Mouse (Mus musculus): ENCODE measurements at regions not wholly inside any gene's neighbourhood (a gene's known extent, or its start where the extent isn't known, plus 50 kb on each side); places are given as distances from the start of the nearest gene placed in this dataset.

DNA sequence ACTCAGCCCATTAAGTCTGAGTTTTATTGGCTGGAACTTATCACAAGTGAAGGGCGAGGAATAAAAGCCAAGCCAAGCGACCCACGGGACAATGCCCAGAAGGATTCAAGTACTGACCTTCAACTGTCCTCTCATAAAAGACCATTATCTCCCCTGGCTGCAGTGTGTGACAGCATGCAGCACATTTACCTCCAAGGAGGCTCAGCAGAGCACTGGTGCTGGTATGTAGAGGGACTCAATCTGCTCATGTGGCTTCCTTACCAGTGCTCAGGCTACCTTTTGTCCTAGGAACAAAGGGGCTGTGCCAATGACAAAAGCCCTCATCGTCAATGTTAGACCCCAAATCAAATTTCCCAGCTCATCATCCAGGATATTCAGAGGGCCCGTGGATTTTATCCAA is 190.9 kb upstream of the Car8 start:
- Histone ChIP-seq H3K27ac (no peak overlapping the region), H3K4me1 (replicated peaks; ENCODE audit: control insufficient read depth in 2 of 2, insufficient read depth in 2 of 2, low read length in 1 of 2) (peaks cover 0 to 3% of the 10 kb centered on the region in 2 experiments; a peak in 1 of 4 replicates)
- 59% methylated on average over 5 of the region's 5 CpGs for WGBS (ENCODE audit: insufficient replicate concordance)

DNA sequence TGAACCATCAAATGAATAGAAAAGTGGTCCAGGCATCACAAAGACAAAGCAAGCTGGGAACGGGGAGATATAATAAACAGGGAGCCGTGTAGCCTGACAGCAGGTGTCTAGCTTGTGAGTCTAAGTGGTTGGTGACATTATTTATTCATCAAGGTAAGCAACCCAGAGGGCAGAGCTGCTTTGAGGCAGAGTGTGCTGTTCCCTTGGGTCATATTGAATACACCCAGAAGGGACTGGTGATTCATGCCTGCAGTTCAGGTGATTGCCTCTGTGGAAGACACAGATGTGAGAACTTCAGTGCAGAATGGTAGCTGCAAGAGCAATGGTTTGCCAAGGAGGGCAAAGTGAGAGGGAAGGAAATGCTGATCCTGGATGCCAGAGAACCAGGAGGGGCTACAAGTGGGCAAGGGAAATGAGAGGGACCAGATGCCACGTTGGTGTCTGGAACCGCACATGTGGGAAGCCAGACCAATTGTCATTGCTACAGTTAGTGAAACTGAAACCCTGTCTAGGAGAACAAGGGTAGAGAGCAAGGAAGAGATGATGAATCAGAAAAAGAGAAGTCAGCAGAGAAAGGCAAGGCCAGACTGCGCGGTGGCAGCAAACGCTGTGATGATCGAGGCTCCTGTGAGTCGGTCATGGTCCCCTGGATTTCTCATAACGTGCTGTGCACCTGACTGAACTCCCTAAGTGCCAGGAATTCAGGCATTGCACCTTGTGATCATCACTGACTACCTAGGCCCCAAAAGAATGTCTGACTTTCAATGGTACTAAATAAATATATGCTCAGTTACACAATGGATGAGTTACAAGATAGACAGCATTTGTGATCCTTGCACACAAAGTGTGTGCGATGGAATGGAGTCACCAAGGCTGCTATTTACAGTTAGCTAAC is 190.0 kb upstream of the Car8 start:
- Histone ChIP-seq H3K9me3 (ENCODE audit: control insufficient read depth, low read length) (no peaks in the 10 kb centered on the region), H3K9ac (replicated peaks) (no peak overlapping the region), H3K4me2 (ENCODE audit: low read depth) (no peak overlapping the region), H3K27ac (no peak overlapping the region), H3K36me3 (replicated peaks; ENCODE audit: control insufficient read depth, insufficient read depth, low read depth) (no peaks in the 10 kb centered on the region), H3K4me1 (replicated peaks; ENCODE audit: control insufficient read depth in 2 of 2, insufficient read depth in 2 of 2, low read length in 1 of 2) (peaks cover 0 to 3% of the 10 kb centered on the region in 2 experiments; a peak in 1 of 4 replicates), H3K27me3 (ENCODE audit: control insufficient read depth, insufficient read depth, low read length) (no peaks in the 10 kb centered on the region), H3K4me3 (ENCODE audit: insufficient read depth in 1 of 2, low read depth in 2 of 2, low read length in 2 of 2) (no peak overlapping the region)
- no peak for TF ChIP-seq CTCF (IDR thresholded peaks at IDR 0.05; ENCODE audit: low read depth)
- WGBS (ENCODE audit: insufficient replicate concordance): 65% methylated on average over 11 of the region's 11 CpGs
- ATAC-seq (ENCODE audit: insufficient read depth) (no peak), DNase-seq (ENCODE audit: low read depth in 3 of 3, low spot score in 3 of 3) (no peak)

More for the DNA sequence above, 190.9 kb upstream of the Car8 start:
- ATAC-seq (ENCODE audit: insufficient read depth): no peak
- Histone ChIP-seq H3K4me3 (ENCODE audit: insufficient read depth in 1 of 2, low read depth in 2 of 2, low read length in 2 of 2) (no peak overlapping the region), H3K4me2 (ENCODE audit: low read depth) (no peak overlapping the region), H3K27me3 (ENCODE audit: control insufficient read depth, insufficient read depth, low read length) (no peaks in the 10 kb centered on the region), H3K9me3 (ENCODE audit: control insufficient read depth, low read length) (no peaks in the 10 kb centered on the region), H3K9ac (replicated peaks) (no peak overlapping the region), H3K36me3 (replicated peaks; ENCODE audit: control insufficient read depth, insufficient read depth, low read depth) (no peaks in the 10 kb centered on the region)
- TF ChIP-seq CTCF (IDR thresholded peaks at IDR 0.05; ENCODE audit: low read depth): no peak
- no peak for TF ChIP-seq EP300 (IDR thresholded peaks at IDR 0.05; ENCODE audit: low read depth)
- DNase-seq (ENCODE audit: low read depth in 3 of 3, low spot score in 3 of 3): no peak

DNA sequence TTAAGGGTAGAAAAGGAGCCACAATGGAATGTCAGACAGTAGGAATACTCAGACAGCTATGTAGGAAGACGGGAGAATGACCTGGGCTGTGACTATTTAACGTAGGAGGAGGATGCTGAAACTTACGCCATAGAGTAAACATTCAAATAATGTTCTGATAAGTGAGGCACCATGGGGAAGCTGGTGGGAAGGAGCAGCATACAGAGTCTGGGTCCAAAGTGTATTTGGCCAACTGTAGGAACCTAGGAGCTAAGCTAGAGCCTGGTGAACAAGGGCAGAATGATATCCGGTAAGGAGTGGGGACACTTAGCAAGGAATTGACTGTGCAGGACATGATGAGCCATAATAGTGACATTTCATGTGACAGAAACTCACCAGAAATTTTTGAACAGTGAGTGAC is 189.0 kb upstream of the Car8 start:
- no peaks in the 10 kb centered on the region for H3K27me3 ChIP-seq (ENCODE audit: control insufficient read depth, insufficient read depth, low read length)
- H3K27ac ChIP-seq: no peak overlapping the region
- no peak for ATAC-seq (ENCODE audit: insufficient read depth)
- H3K9me3 ChIP-seq (ENCODE audit: control insufficient read depth, low read length): no peaks in the 10 kb centered on the region
- DNase-seq (ENCODE audit: low read depth in 3 of 3, low spot score in 3 of 3): no peak
- WGBS (ENCODE audit: insufficient replicate concordance): 62% methylated on average over 4 of the region's 4 CpGs
- no peaks in the 10 kb centered on the region for H3K36me3 ChIP-seq (replicated peaks; ENCODE audit: control insufficient read depth, insufficient read depth, low read depth)
- H3K9ac ChIP-seq (replicated peaks): no peak overlapping the region
- H3K4me1 ChIP-seq (replicated peaks; ENCODE audit: control insufficient read depth in 2 of 2, insufficient read depth in 2 of 2, low read length in 1 of 2): peaks cover 0 to 3% of the 10 kb centered on the region in 2 experiments; a peak in 1 of 4 replicates
- H3K4me3 ChIP-seq (ENCODE audit: insufficient read depth in 1 of 2, low read depth in 2 of 2, low read length in 2 of 2): no peak overlapping the region
- no peak overlapping the region for H3K4me2 ChIP-seq (ENCODE audit: low read depth)
- TF ChIP-seq CTCF (IDR thresholded peaks at IDR 0.05; ENCODE audit: low read depth): no peak

- Histone ChIP-seq H3K9ac (replicated peaks) (no peak overlapping the region), H3K27me3 (ENCODE audit: control insufficient read depth, insufficient read depth, low read length) (no peaks in the 10 kb centered on the region), H3K4me3 (ENCODE audit: insufficient read depth in 1 of 2, low read depth in 2 of 2, low read length in 2 of 2) (no peak overlapping the region), H3K4me1 (replicated peaks; ENCODE audit: control insufficient read depth in 2 of 2, insufficient read depth in 2 of 2, low read length in 1 of 2) (peaks cover 0 to 3% of the 10 kb centered on the region in 2 experiments; a peak in 1 of 4 replicates), H3K9me3 (ENCODE audit: control insufficient read depth, low read length) (no peaks in the 10 kb centered on the region), H3K36me3 (replicated peaks; ENCODE audit: control insufficient read depth, insufficient read depth, low read depth) (no peaks in the 10 kb centered on the region), H3K27ac (no peak overlapping the region), H3K4me2 (ENCODE audit: low read depth) (no peak overlapping the region)
- ATAC-seq (ENCODE audit: insufficient read depth) (no peak), DNase-seq (ENCODE audit: low read depth in 3 of 3, low spot score in 3 of 3) (no peak)
- WGBS (ENCODE audit: insufficient replicate concordance): 67% methylated on average over 16 of the region's 16 CpGs
- TF ChIP-seq EP300 (IDR thresholded peaks at IDR 0.05; ENCODE audit: low read depth) (no peak), CTCF (IDR thresholded peaks at IDR 0.05; ENCODE audit: low read depth) (no peak)
Measured at GRCm38 (mm10) chr4:8423392-8424045, 184.7 kb upstream of the Car8 start.

DNA sequence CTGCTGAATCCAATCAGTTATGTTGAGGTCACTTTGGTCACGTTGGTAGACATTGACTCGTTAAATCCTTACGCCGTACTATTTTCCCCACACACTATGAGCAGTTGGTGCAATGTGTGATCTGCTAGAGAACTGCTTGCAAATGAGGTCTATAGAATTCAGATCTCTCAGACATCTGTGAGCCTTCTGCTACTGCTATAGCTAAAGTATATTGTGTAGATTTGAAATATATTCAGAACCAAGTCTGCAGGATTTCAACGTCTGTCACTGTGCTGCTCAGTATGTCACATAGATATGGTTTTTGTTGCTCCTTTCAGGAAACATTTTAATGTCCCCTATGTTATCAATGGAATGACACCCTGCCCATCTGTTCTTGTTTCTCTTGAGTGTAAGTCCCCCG is 182.4 kb upstream of the Car8 start:
- 60% methylated on average over 6 of the region's 6 CpGs for WGBS (ENCODE audit: insufficient replicate concordance)
- Histone ChIP-seq H3K36me3 (replicated peaks; ENCODE audit: control insufficient read depth, insufficient read depth, low read depth) (no peaks in the 10 kb centered on the region), H3K9ac (replicated peaks) (no peak overlapping the region), H3K4me3 (ENCODE audit: insufficient read depth in 1 of 2, low read depth in 2 of 2, low read length in 2 of 2) (no peak overlapping the region), H3K27me3 (ENCODE audit: control insufficient read depth, insufficient read depth, low read length) (no peaks in the 10 kb centered on the region), H3K9me3 (ENCODE audit: control insufficient read depth, low read length) (no peaks in the 10 kb centered on the region), H3K4me2 (ENCODE audit: low read depth) (no peak overlapping the region), H3K4me1 (replicated peaks; ENCODE audit: control insufficient read depth in 2 of 2, insufficient read depth in 2 of 2, low read length in 1 of 2) (peaks cover 0 to 3% of the 10 kb centered on the region in 2 experiments; a peak in 2 of 4 replicates), H3K27ac (no peak overlapping the region)
- TF ChIP-seq EP300 (IDR thresholded peaks at IDR 0.05; ENCODE audit: low read depth): no peak
- TF ChIP-seq CTCF (IDR thresholded peaks at IDR 0.05; ENCODE audit: low read depth): no peak
- DNase-seq (ENCODE audit: low read depth in 3 of 3, low spot score in 3 of 3): no peak
- ATAC-seq (ENCODE audit: insufficient read depth): no peak

Measured in liver, embryonic 14.5 days (tissue).